Mouse (Mus musculus): Measurements from ENCODE around the gene Def8.

Gene Def8

DNA sequence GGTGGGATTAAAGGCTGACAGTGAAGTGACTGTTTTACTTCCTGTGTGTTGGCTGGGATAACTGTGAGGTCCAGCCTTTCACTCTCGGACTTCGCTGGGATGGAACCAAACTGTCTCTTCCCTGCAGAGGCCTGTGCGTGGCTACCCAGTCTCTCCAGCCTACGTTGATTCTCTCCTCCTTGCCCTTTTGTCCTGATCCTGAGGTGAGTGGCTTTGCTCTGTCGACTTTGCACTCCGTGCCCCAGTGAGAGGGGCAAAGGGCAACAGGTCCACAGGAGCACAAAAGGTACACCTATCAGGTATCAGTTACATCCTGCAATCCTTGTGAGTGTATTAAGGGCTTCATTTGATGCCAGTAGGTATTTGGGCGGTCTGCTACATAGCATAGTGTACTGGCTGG is at the start of gene Def8:
Def8 (plus strand) TSS at position 87 of the 400 bp plus-strand sequence.
- no peak for DNase-seq (ENCODE audit: low read depth)

DNA sequence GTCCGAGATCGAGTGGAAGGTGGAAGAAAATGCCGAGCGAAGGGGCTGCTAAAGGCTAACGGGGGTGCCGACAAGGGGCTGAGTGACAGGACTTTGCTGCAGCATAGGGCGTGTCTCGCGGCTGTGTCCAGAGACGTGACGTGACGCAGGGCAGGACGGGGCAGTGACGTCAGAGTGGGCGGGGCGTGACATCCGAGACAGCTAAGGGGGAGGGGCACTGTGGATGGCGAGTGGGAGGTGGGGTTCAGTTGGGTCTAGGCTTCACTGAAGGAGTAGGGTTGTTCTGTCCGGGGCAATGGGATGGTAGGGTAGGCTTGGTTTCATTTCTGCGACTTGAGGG is 49.1 kb upstream of the Def8 start:
- peak; percentile 95 for DNase-seq (ENCODE audit: low read depth)

DNA sequence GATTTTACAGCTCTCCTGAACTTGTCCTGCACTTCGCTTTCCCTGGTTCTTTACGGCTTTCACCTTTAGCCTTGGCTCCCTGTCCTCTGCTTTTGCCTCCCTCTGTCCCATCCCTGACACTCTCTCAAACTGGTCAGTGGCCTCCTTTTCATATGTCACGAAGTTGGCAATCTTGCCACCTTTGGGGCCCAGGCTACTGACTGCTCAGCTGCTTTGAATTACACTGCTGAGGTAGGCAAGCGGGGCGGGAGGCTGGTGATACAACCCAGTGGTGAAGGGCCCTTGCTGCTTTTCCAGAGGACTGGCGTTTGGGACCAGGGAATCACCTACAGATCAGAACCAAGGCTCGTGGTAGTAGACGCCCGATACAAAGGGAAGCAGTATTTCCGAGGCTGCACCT is 47.6 kb upstream of the Def8 start:
- no peak for DNase-seq (ENCODE audit: low read depth)

DNA sequence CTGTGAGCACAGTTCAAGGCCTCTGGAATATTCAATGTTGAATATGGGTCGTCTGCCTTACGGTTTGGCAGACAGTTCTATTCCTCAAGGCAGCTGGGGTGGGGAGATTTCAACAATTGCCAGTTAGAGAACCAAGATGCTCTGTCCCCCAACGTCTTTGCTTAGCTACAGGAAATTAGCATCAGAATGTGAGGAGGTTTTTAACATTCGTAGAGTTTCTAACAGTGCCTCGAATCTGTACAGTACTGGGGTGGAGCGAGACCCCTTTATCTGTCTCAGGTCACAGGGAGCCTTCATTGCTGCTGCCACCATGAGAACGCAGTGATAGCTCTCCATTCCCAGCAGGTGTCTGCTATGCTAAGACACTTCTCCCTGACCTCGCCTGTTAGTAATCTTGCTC is 47.2 kb upstream of the Def8 start:
- no peak for DNase-seq (ENCODE audit: low read depth)

DNA sequence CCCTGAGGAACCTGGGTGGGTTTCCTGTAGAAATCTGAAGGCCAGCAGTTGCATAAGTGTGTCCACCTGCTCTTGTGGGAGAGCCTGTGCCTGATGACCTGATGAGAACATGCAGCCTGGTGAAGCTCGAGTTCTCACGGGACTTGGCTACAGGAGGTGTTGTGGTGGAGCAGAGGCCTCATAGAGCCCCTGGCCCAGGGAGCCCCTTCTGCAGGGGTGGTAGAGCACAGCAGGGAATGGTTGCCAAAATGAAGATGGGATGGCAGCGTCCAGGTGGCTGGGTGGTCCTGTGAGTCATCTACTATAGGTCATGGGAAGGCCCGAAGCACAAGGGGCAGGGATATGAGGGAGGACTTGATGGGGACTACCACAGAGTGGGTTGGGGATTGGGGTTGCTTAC is 41.6 kb upstream of the Def8 start:
- no peak for DNase-seq (ENCODE audit: low read depth)

DNA sequence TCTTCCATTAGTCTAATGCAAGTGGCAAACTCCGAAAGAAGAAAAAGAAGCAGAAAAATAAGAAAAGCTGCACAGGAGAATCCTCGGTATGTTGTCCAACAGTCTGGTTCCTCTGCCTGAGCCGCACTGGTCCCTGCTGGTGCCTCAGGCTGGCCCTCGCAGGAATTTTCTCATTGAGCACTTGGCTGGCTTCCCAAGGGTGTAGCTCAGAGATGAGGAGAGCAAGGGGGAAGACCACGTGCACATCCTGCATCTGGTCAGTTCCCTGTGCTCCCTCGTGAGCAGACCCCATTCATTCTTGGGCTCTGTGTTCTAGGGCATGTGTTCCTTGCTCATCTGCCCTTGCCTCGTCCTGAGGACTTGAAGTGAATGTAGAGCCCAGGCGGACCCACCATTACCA is 40.8 kb upstream of the Def8 start:
- DNase-seq (ENCODE audit: low read depth) = no peak

DNA sequence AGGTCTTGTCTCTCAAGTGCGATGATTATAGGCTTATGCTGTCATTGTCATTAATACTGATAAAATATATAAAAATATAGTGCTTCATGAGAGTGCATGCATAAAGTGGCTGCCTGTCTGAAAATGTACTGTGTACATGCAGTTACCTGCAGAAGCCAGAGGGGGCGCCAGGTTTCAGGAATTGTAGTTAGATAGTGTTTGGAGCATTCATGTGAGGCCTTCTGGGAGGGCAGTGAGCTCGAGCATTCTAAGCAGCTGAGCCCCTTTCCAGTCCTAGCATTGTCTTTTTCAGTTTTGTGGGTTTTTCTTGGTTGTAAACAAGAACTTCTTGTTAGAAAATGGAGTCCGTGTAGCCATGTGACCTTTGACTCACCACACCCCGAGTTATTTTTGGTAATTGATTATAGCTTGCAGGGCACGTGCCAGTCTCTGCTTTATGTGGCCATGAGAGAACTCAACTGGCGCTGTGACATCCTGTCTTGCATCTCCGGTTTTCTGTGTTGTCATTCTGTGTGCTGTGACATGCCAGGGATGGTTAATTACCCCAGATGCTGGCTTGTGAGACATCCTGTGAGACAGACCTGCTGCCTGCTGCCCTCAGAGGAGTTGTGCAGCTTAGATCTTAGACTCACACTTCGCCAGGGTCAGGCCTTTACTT is 38.3 kb upstream of the Def8 start:
- DNase-seq (ENCODE audit: low read depth) = peak; percentile 59

DNA sequence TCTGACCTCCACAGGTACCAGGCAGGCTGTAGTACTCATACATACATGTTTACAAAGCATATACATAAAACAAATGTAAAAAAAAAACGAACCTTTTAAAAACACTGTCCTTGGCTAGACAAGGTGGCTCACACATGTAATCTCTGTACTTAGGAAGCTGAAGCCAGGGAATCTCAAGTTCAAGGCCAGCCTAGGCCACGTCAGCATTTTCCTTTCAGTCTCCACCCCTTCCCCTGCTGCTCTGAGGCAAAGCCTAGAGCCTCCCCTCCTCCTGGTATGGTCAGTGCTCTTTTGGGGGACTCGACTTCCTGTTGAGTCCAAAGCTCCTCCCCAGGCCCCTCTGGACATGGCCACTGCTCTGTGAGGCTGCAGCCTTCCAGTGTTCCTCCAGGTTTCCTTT is 36.3 kb upstream of the Def8 start:
- no peak for DNase-seq (ENCODE audit: low read depth)

DNA sequence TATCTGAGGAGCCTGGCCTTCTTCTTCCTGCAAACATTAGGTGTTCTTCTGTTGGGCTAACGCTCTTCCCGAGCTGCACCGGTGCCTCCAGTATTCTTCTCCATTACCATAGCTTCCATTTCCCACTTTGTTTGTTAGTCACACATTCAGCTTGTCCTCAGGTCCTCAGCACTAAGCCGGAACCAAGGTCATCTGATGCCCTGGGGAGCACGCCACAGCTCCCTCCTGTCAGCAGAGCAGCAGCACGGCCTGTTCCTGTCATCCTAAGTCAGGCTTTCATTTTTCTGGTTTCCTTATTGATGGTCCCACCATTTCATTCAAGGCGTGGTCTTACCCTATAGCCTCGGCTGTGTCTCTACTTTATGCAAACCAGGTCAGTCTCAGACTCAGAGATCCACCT is 35.5 kb upstream of the Def8 start:
- DNase-seq (ENCODE audit: low read depth) = no peak

DNA sequence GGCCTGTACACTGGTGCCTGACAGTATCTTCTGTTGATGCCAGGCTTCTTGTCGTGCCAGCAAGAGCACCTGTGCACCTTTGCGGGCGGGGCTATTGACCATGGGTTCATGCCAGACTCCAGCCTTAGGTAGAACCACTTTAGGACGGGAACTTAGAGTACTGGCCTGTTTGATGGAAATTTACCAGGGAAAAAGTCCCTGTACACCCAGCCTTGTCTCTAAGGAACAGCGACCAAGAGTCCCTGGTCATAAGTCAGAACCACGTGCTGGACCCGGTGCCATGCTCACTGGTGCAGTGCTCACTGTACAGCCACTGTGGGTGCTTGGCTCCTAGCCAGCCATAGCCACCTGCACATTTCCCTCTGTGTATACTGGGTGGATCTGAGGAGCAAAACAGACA is 34.3 kb upstream of the Def8 start:
- DNase-seq (ENCODE audit: low read depth) = no peak

DNA sequence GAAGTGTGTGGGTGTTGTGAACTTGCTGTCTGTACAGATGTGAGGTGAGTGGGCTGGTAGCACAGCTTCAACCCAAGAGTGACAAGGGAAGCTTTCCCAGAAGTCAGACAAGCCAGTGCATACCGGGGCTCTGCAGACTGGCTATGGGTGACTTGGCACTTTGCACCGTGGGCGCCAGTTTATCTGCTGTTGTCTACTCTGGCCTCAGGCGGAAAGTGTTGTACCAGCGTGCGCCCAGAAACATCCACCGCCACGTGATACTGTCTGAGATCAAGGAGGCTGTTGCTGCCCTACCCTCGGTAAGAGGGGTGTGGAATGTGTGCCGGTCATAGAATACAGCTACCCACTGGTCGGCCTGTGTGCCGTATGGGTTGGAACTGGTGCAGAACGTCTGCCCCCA is 25.0 kb upstream of the Def8 start:
- DNase-seq (ENCODE audit: low read depth) = no peak

DNA sequence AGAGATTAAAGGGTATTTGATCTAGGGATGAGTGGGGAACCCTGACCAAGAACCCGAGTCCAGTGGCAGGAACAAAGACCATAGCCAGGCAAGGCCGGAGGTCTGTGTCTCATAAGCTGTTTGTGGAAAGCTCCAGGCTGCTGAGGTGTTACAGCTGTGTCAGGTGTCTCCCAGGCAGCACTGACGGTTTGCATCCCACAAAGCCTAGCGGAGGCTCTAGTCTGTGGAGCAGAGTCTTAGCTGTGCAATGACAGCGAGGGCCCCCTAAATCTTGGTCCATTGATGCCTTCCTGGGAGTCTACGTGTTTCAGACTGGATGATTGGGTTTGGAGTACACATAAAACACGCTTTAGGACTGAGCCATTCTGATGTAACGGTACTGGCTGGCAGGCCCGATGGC is 21.4 kb upstream of the Def8 start:
- DNase-seq (ENCODE audit: low read depth) = no peak

DNA sequence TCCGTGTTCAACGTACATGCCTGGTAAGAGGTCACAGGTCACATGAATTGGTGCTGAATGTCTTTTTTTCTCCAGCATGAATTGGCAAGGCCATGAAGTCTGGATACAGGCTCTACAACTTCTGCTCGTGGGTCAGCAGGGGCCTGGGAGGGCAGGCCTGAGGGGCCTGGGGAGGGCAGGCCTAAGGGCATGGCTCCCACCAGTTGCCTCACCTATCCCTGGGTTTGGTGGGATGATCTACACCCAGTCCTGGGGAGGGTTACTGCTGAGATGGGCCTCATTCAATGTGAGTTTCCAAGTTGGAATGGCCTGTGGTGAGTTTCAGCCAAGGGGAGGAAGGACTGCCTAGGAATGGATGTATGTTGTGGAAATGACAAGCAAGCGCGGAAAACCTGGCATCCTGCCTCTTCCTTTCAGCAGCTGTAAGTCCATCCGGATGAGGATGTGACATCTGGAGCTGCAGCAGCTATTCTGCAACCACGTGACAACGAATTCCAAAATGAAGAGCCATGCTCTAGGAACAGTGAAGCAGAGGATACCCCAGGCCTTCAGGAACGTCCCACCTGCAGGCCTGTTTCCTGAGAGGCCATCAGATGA is 20.5 kb upstream of the Def8 start:
- DNase-seq (ENCODE audit: low read depth) = no peak

DNA sequence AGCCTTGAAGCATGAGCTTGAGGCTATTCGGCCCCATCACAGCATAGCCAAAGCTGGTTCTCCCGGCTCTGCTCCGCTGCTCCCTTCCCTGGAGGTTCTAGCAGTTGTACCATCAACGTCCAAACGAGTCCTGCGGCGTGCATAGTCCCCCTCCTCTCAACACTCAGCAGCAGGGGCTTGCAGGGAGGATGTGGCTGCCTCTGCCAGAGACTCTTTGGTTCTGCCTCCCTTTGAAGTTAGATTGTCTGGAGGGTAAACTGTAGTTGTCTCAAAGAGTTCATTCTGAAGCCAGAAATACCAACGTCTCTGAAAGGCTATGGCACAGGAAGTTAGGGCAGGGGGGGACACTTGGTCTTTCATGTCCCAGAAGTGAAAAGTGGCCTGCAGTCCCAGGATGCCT is 18.8 kb upstream of the Def8 start:
- no peak for DNase-seq (ENCODE audit: low read depth)

DNA sequence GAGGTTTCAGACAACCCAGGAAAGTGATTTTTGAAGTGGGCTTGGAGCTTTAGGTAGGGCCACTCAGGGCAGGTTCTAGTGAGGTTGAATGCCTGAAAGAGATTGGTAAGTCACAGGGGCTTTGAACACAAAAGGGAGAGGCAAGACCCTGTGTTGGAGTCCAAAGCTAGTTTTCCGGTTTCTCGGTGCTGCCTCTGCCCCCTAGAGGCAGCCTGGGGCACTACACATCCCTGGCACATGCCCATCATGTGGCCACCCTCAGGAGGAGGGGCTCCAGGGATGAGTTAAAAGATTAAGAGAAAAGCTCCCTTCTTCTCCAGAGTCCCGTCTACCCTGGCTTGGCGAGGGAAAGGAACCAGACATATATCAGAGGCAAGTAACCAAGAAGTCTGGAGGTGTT is 16.5 kb upstream of the Def8 start, which contains the start of gene Mc1r:
Mc1r (plus strand) TSS at position 322 of the 400 bp plus-strand sequence.
- DNase-seq (ENCODE audit: low read depth) = peak; percentile 69

DNA sequence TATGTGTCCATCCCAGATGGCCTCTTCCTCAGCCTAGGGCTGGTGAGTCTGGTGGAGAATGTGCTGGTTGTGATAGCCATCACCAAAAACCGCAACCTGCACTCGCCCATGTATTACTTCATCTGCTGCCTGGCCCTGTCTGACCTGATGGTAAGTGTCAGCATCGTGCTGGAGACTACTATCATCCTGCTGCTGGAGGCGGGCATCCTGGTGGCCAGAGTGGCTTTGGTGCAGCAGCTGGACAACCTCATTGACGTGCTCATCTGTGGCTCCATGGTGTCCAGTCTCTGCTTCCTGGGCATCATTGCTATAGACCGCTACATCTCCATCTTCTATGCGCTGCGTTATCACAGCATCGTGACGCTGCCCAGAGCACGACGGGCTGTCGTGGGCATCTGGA is 15.7 kb upstream of the Def8 start:
- DNase-seq (ENCODE audit: low read depth) = peak; percentile 62

DNA sequence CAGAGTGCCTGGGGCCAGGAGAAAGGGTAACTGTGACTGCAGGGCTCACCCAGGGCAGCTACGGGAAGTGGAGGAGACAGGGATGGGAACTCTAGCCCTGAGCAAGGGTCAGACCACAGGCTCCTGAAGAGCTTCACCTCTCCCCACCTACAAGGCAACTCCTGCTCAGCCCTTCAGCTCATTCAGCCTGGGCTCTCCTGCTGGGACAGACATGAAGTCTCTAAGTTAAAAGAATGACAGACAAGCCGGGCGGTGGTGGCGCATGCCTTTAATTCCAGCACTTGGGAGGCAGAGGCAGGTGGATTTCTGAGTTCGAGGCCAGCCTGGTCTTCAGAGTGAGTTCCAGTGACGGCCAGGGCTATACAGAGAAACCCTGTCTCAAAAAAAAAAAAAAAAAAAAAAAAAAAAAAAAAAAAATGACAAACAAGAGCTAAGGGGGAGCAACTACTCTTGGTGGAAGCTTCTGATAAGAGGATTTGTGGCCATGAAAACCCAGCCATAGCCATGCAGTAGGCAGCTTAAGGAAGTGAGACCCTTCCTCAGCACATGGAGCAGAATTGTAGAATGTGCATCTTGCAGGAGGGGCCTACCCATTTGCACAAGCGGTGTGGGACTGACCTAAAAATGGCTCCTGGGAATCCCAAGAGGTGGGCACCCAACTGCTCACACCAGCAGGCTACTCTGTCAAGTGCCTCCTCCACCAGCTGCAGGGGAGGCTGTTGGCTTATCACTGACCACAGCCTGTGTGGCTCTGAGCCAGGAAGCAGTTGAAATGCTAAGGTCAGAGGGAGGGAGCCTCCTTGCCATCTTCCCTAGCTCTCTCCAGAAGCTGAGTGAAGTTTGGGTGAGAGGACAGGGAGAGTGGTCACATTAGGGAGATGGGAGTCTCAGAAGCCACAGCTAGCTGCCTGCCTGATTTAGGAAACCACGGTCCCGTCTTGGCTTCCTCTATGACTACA is 14.5 kb upstream of the Def8 start:
- DNase-seq (ENCODE audit: low read depth) = peak; percentile 100

DNA sequence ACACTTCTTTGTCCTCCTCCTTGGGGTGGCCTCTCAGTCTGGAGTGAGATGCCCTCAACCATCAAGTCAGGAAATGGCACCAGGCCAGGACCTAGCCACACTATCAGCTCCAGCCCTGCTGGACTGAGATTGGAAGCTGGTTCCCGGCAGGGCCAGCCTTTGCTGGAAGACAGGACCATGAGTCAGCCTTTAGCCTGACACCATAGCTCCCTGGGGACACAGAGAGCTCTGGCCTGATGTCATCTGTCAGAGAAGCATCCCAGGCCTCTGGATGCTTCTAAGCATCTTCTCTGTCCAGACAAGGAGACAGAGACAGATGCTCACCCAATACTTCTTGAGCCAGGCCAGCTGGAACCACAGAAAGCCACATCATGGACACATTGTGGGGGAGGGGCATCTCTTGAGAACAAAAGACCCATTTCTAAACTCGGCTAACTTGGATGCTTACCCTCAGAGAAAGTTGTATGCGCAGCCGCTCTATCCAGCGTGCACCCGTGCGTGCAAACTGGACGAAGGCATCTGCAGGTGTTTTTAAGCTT is 13.2 kb upstream of the Def8 start:
- peak; percentile 91 for DNase-seq (ENCODE audit: low read depth)

DNA sequence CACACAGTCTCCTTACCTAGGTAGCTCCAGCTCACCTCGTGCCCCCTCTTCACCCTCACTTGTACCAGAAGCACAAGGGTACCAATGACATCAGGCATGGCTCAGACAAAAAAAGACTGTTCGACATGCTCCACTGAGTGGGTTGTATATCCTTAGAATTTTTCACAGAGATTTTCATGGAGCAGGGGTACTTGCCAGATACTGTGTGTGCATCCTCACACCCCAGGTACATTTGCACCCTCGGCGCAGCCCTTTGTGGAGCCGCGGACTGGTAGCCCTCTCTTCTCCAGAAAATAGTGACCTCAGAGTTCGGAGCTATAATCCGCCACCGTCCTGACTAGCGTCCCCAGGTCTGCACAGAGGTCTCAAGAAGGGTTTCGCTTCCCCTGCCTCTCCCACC is 12.5 kb upstream of the Def8 start:
- no peak for DNase-seq (ENCODE audit: low read depth)

DNA sequence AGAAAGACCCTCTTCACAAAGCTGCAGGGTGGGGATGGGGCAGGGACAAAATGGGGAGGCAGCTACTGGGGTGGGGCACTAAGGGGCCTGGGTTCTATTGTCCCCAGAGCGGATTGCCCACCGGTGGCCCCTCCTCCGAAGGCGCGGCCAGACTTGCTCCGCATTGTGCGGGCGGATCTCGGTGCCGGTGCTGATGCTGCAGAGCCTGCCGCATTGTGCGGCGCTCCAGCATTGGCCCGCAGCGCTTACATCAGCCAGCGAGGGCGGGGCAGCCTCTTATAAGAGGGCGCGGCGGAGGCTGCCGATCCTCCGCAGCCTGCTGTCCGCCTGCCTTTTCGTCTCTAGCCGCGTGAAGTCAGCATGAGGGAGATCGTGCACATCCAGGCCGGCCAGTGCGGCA is 12.1 kb upstream of the Def8 start, which contains the start of gene Tubb3:
Tubb3 (plus strand) TSS at position 179 of the 400 bp plus-strand sequence.
- no peak for DNase-seq (ENCODE audit: low read depth)

DNA sequence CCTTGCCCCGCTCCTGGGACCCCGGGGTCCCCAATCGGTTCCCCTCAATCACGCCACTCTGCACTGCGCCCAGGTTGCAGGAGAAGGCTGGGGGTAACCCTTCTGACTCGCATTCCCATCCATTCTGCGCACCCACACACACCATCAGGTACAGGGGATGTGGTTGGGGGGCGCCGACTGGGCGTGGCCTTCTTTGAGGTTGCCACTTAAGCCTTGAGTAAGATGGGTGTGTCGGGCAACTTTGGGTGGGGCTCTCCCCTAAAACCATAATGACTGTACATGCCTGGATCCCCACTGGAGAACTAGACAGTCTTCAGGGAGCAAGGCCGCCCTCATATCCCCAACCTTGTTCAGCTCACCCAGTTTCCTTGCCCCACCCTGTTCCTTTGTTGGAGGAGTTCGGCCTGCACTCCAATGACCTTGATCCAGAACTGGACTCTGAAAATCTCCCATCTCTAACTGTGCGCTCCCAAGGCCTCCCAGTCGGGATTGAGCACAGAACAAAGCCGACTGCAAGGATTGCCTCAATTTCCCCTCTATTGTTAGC is 11.5 kb upstream of the Def8 start:
- DNase-seq (ENCODE audit: low read depth) = no peak

DNA sequence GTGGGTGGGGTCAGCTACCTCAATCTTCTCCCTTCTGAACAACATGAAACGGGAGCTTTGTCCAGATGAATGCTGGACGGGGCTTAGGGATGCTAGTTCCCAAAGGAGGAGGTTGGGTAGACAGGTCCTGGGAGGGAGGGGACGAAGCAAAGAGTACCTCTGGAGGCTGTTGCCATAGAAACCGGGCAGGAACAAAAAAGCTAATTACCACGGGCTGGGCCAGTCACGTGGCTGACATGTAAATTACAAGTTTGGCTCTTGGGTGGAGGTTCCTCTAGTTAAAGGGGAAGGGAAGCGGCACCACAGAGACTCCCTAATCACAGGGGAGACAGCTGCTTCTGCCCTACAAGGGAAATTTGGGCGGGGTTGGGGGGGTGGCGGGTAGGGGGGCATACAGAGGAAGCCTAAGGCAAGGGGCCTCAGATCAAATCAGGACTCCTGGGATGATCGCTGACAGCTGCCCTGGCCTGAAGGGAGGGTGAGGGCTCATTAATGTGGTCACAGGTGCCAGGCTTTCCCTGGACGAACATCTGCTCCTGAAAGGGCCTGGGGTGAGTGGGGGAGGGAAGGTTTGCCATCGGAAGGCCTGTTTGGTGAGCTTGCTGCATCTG is 10.7 kb upstream of the Def8 start:
- no peak for DNase-seq (ENCODE audit: low read depth)

Measured in 416B (cell line).